15 mouse cellular contexts compared by ENCODE assay signal in genomic region chr15:100667420-100667819, GRCm38 (mm10). TPM values are rescaled to one million over a fixed set of nuclear protein-coding genes. Genes with fewer than 3 reads are reported as not detected.
DNase-seq lines count a peak whose midpoint lies in the region; ATAC-seq and TF ChIP-seq lines count a peak whose summit lies in the region.
"Had no signal": no experiment of that assay in that cellular context is flagged by ENCODE, and none has a peak within 500 bp of the region (broad histone marks: within the 10 kb centered on the region; RNA-seq: fewer than 3 reads in every experiment).

No protein-coding gene starts in this region.

- H3K4me3 ChIP-seq in heart, embryonic 12.5 days = no peak overlapping the region
- peak overlapping the region; percentile 91 for H3K4me3 ChIP-seq in megakaryocyte, embryonic 14.5 days (replicated peaks)
- no peak overlapping the region for H3K4me3 ChIP-seq in intestine, postnatal 0 days (ENCODE audit: low read depth, low read length)
- H3K4me3 ChIP-seq in macrophage (ENCODE audit: inconsistent target) = peak overlapping the region; percentile 7; the same call in 1 of the 2 replicates
- H3K4me3 ChIP-seq in forebrain, postnatal 0 days (ENCODE audit: low read depth, low read length) = no peak overlapping the region
- H3K4me3 ChIP-seq: erythroblast, embryonic 14.5 days; gastrocnemius, adult 2 months; hindbrain, embryonic 12.5 days had no signal

- H3K27ac ChIP-seq in heart, embryonic 12.5 days (ENCODE audit: poor library complexity, severe bottlenecking) = peak overlapping the region; percentile 53
- peak overlapping the region; percentile 97 for H3K27ac ChIP-seq in intestine, postnatal 0 days (ENCODE audit: low read depth, low read length)
- peak overlapping the region; percentile 59 for H3K27ac ChIP-seq in macrophage
- H3K27ac ChIP-seq in forebrain, postnatal 0 days (ENCODE audit: low read depth, low read length) = no peak overlapping the region
- H3K27ac ChIP-seq: gastrocnemius, adult 2 months; hindbrain, embryonic 12.5 days had no signal

- no peak overlapping the region for H3K9ac ChIP-seq in heart, embryonic 12.5 days
- H3K9ac ChIP-seq in intestine, postnatal 0 days (ENCODE audit: low read depth, low read length) = no peak overlapping the region
- no peak overlapping the region for H3K9ac ChIP-seq in forebrain, postnatal 0 days
- H3K9ac ChIP-seq: hindbrain, embryonic 12.5 days had no signal

- no peaks in the 10 kb centered on the region for H3K36me3 ChIP-seq in heart, embryonic 12.5 days
- peaks cover 68% of the 10 kb centered on the region for H3K36me3 ChIP-seq in megakaryocyte, embryonic 14.5 days (replicated peaks; ENCODE audit: low read length)
- no peaks in the 10 kb centered on the region for H3K36me3 ChIP-seq in intestine, postnatal 0 days (ENCODE audit: control insufficient read depth, insufficient read depth)
- H3K36me3 ChIP-seq in macrophage (ENCODE audit: inconsistent target) = no peaks in the 10 kb centered on the region
- H3K36me3 ChIP-seq in forebrain, postnatal 0 days (ENCODE audit: insufficient read depth) = no peaks in the 10 kb centered on the region
- H3K36me3 ChIP-seq: hindbrain, embryonic 12.5 days had no signal

- 47% methylated on average over 6 of the region's 6 CpGs for WGBS in heart, embryonic 12.5 days
- WGBS in intestine, postnatal 0 days = 42% methylated on average over 6 of the region's 6 CpGs
- 11% methylated on average over 6 of the region's 6 CpGs for WGBS in macrophage (ENCODE audit: missing documents)
- 70% methylated on average over 6 of the region's 6 CpGs for WGBS in forebrain, postnatal 0 days

- no peaks in the 10 kb centered on the region for H3K9me3 ChIP-seq in heart, embryonic 12.5 days (replicated peaks)
- H3K9me3 ChIP-seq in megakaryocyte, embryonic 14.5 days = no peaks in the 10 kb centered on the region
- no peaks in the 10 kb centered on the region for H3K9me3 ChIP-seq in intestine, postnatal 0 days (ENCODE audit: control insufficient read depth)
- no peaks in the 10 kb centered on the region for H3K9me3 ChIP-seq in forebrain, postnatal 0 days (ENCODE audit: low read length)
- H3K9me3 ChIP-seq: hindbrain, embryonic 12.5 days had no signal

- H3K27me3 ChIP-seq in heart, embryonic 12.5 days (replicated peaks) = no peaks in the 10 kb centered on the region
- H3K27me3 ChIP-seq in megakaryocyte, embryonic 14.5 days (replicated peaks) = no peaks in the 10 kb centered on the region
- no peaks in the 10 kb centered on the region for H3K27me3 ChIP-seq in intestine, postnatal 0 days (replicated peaks; ENCODE audit: control insufficient read depth, insufficient read depth, low read length)
- no peaks in the 10 kb centered on the region for H3K27me3 ChIP-seq in forebrain, postnatal 0 days (ENCODE audit: insufficient read depth, low read length)

- peaks cover 26% of the 10 kb centered on the region for H3K4me1 ChIP-seq in heart, embryonic 12.5 days (replicated peaks)
- peaks cover 73% of the 10 kb centered on the region for H3K4me1 ChIP-seq in megakaryocyte, embryonic 14.5 days
- H3K4me1 ChIP-seq in intestine, postnatal 0 days (replicated peaks; ENCODE audit: control insufficient read depth, insufficient read depth, low read length) = peaks cover 8% of the 10 kb centered on the region
- no peaks in the 10 kb centered on the region for H3K4me1 ChIP-seq in forebrain, postnatal 0 days (ENCODE audit: insufficient read depth)

- H3K79me2 ChIP-seq in macrophage (ENCODE audit: inconsistent target) = peaks cover 66% of the 10 kb centered on the region

- DNase-seq in heart, adult 8-10 months (ENCODE audit: low spot score) = no peak
- DNase-seq in layer of hippocampus, adult 11-12 months (ENCODE audit: low spot score) = no peak
- DNase-seq in forebrain, postnatal 0 days = no peak
- DNase-seq: adrenal gland, postnatal 14 days; cerebellum, adult 8-10 months; gastrocnemius, adult 2 months; kidney, adult 11 months; kidney, postnatal 14 days had no signal

- ATAC-seq in heart, embryonic 12.5 days (ENCODE audit: insufficient number of reproducible peaks, low FRiP score) = no peak
- ATAC-seq in megakaryocyte, adult 5-6 weeks (ENCODE audit: poor library complexity, severe bottlenecking) = no peak
- peak; percentile 34; the same call in 1 of the 2 replicates for ATAC-seq in intestine, postnatal 0 days
- no peak for ATAC-seq in forebrain, postnatal 0 days

- peak overlapping the region; percentile 3; the same call in 1 of the 2 replicates for H3K4me2 ChIP-seq in heart, embryonic 12.5 days
- H3K4me2 ChIP-seq in intestine, postnatal 0 days (replicated peaks; ENCODE audit: low read depth) = peak overlapping the region; percentile 37
- H3K4me2 ChIP-seq in forebrain, postnatal 0 days (ENCODE audit: low read depth) = no peak overlapping the region
- H3K4me2 ChIP-seq: hindbrain, embryonic 12.5 days had no signal

- no peak for TF ChIP-seq CTCF in intestine, postnatal 0 days (IDR thresholded peaks at IDR 0.05; ENCODE audit: low read depth)
- no peak for TF ChIP-seq CTCF in forebrain, postnatal 0 days (IDR thresholded peaks at IDR 0.05; ENCODE audit: low read depth)

RNA-seq across cellular contexts. Expression of gene Bin2, which starts 1.9 kb away (rescaled TPM):
- 3.7 and 6.3 TPM in 2 replicates for polyA plus RNA-seq in heart, embryonic 12.5 days (2016; fragmentation: Nextera tagmentation; extraction: Ambion mirVana)
- total RNA-seq in heart, adult 8-10 months (2022) = 1 to 10 TPM in 2 of 4 experiments, under 1 TPM in 2; 0.84 to 2.6 (median 1.1) TPM
- polyA plus RNA-seq in megakaryocyte, embryonic 14.5 days (2012; ENCODE audit: insufficient read depth, low replicate concordance) = 2,082 and 2,619 TPM in 2 replicates
- total RNA-seq in megakaryocyte, adult 5-6 weeks (2015) = 309 and 324 TPM in 2 replicates
- total RNA-seq in megakaryocyte, adult 5-6 weeks (2017) = 275 and 304 TPM in 2 replicates
- polyA plus RNA-seq in intestine, postnatal 0 days (2015; fragmentation: Nextera tagmentation; extraction: Ambion mirVana) = 5.8 and 7.3 TPM in 2 replicates
- total RNA-seq in macrophage (2018; cell fraction: chromatin; rRNA removed) = 100 to 1,000 TPM in 7 of 26 experiments, 10 to 100 TPM in 15, 1 to 10 TPM in 4; 2.3 to 143 (median 67.4) TPM
- 10 to 100 TPM; 22.9 to 67.0 (median 46.1) TPM for total RNA-seq in macrophage (2018; cell fraction: cytosol; rRNA removed)
- total RNA-seq in macrophage (2018; cell fraction: nucleus; rRNA removed) = 100 to 1,000 TPM in 3 of 26 experiments, 10 to 100 TPM in 21, 1 to 10 TPM in 2; 8.6 to 110 (median 52.7) TPM
- 51.1 to 71.1 TPM (median 65.5 TPM) in 3 replicates for polyA plus RNA-seq in macrophage (2018)
- total RNA-seq in forebrain, postnatal 0 days (2014; rRNA removed) = 1.4 and 1.6 TPM in 2 replicates
- 0.58 and 1.4 TPM in 2 replicates for polyA plus RNA-seq in forebrain, postnatal 0 days (2015; fragmentation: Nextera tagmentation; extraction: Ambion mirVana)

RNA-seq across cellular contexts. Expression of gene Cela1, which starts 20.3 kb away (rescaled TPM):
- polyA plus RNA-seq in heart, embryonic 12.5 days (2016; fragmentation: Nextera tagmentation; extraction: Ambion mirVana) = 1.4 and 1.6 TPM in 2 replicates
- total RNA-seq in heart, adult 8-10 months (2022) = 1 to 10 TPM; 1.1 to 2.0 (median 1.5) TPM
- 12.5 and 23.0 TPM in 2 replicates for polyA plus RNA-seq in megakaryocyte, embryonic 14.5 days (2012; ENCODE audit: insufficient read depth, low replicate concordance)
- total RNA-seq in megakaryocyte, adult 5-6 weeks (2015) = 3.5 and 6.2 TPM in 2 replicates
- total RNA-seq in megakaryocyte, adult 5-6 weeks (2017) = 1.8 and 4.2 TPM in 2 replicates
- 37.2 and 41.1 TPM in 2 replicates for polyA plus RNA-seq in intestine, postnatal 0 days (2015; fragmentation: Nextera tagmentation; extraction: Ambion mirVana)
- total RNA-seq in macrophage (2018; cell fraction: chromatin; rRNA removed) = 10 to 100 TPM in 13 of 26 experiments, 1 to 10 TPM in 12, not detected in 1; 1.1 to 29.7 (median 10.3) TPM
- 10 to 100 TPM; 14.4 to 38.7 (median 22.4) TPM for total RNA-seq in macrophage (2018; cell fraction: cytosol; rRNA removed)
- total RNA-seq in macrophage (2018; cell fraction: nucleus; rRNA removed) = 10 to 100 TPM in 15 of 26 experiments, 1 to 10 TPM in 11; 1.5 to 36.4 (median 11.3) TPM
- 19.3 to 52.8 TPM (median 22.6 TPM) in 3 replicates for polyA plus RNA-seq in macrophage (2018)
- 0.62 and 5.1 TPM in 2 replicates for total RNA-seq in forebrain, postnatal 0 days (2014; rRNA removed)
- polyA plus RNA-seq in forebrain, postnatal 0 days (2015; fragmentation: Nextera tagmentation; extraction: Ambion mirVana) = 0.81 and 1.2 TPM in 2 replicates
- total RNA-seq: gastrocnemius, adult 2 months had no signal

RNA-seq across cellular contexts. Expression of gene Smagp, which starts 30.7 kb away (rescaled TPM):
- polyA plus RNA-seq in heart, embryonic 12.5 days (2016; fragmentation: Nextera tagmentation; extraction: Ambion mirVana) = 15.0 and 18.0 TPM in 2 replicates
- total RNA-seq in heart, adult 8-10 months (2022) = 10 to 100 TPM; 10.9 to 20.2 (median 11.9) TPM
- 57.2 and 75.5 TPM in 2 replicates for polyA plus RNA-seq in megakaryocyte, embryonic 14.5 days (2012; ENCODE audit: insufficient read depth, low replicate concordance)
- total RNA-seq in megakaryocyte, adult 5-6 weeks (2015) = 1.1 and 3.2 TPM in 2 replicates
- 0.51 and 4.5 TPM in 2 replicates for total RNA-seq in megakaryocyte, adult 5-6 weeks (2017)
- polyA plus RNA-seq in intestine, postnatal 0 days (2015; fragmentation: Nextera tagmentation; extraction: Ambion mirVana) = 77.1 and 88.6 TPM in 2 replicates
- total RNA-seq in macrophage (2018; cell fraction: chromatin; rRNA removed) = 10 to 100 TPM in 7 of 26 experiments, 1 to 10 TPM in 15, not detected in 4; 1.0 to 34.6 (median 4.7) TPM
- total RNA-seq in macrophage (2018; cell fraction: cytosol; rRNA removed) = 100 to 1,000 TPM in 1 of 26 experiments, 10 to 100 TPM in 20, 1 to 10 TPM in 5; 8.0 to 123 (median 38.7) TPM
- total RNA-seq in macrophage (2018; cell fraction: nucleus; rRNA removed) = 10 to 100 TPM in 13 of 26 experiments, 1 to 10 TPM in 13; 2.4 to 50.5 (median 11.4) TPM
- 54.7 to 86.5 TPM (median 73.9 TPM) in 3 replicates for polyA plus RNA-seq in macrophage (2018)
- 2.3 and 6.2 TPM in 2 replicates for total RNA-seq in forebrain, postnatal 0 days (2014; rRNA removed)
- 3.9 TPM in 2 replicates for polyA plus RNA-seq in forebrain, postnatal 0 days (2015; fragmentation: Nextera tagmentation; extraction: Ambion mirVana)

RNA-seq across cellular contexts. Expression of gene Dazap2, which starts 52.3 kb away (rescaled TPM):
- 193 and 200 TPM in 2 replicates for polyA plus RNA-seq in heart, embryonic 12.5 days (2016; fragmentation: Nextera tagmentation; extraction: Ambion mirVana)
- 100 to 1,000 TPM; 170 to 189 (median 183) TPM for total RNA-seq in heart, adult 8-10 months (2022)
- polyA plus RNA-seq in megakaryocyte, embryonic 14.5 days (2012; ENCODE audit: insufficient read depth, low replicate concordance) = 28.5 and 32.0 TPM in 2 replicates
- total RNA-seq in megakaryocyte, adult 5-6 weeks (2015) = 576 and 578 TPM in 2 replicates
- 242 and 284 TPM in 2 replicates for total RNA-seq in megakaryocyte, adult 5-6 weeks (2017)
- polyA plus RNA-seq in intestine, postnatal 0 days (2015; fragmentation: Nextera tagmentation; extraction: Ambion mirVana) = 354 and 373 TPM in 2 replicates
- 10 to 100 TPM; 21.5 to 56.3 (median 37.4) TPM for total RNA-seq in macrophage (2018; cell fraction: chromatin; rRNA removed)
- 100 to 1,000 TPM; 259 to 398 (median 334) TPM for total RNA-seq in macrophage (2018; cell fraction: cytosol; rRNA removed)
- total RNA-seq in macrophage (2018; cell fraction: nucleus; rRNA removed) = 100 to 1,000 TPM in 17 of 26 experiments, 10 to 100 TPM in 9; 51.2 to 180 (median 115) TPM
- polyA plus RNA-seq in macrophage (2018) = 368 to 447 TPM (median 386 TPM) in 3 replicates
- 81.9 and 92.3 TPM in 2 replicates for total RNA-seq in forebrain, postnatal 0 days (2014; rRNA removed)
- 162 and 190 TPM in 2 replicates for polyA plus RNA-seq in forebrain, postnatal 0 days (2015; fragmentation: Nextera tagmentation; extraction: Ambion mirVana)

Comparison
In these comparisons a context has a peak if more than half of its experiments do, and no peak if none do; other contexts are left out.
1. H3K4me3 ChIP-seq: peak in megakaryocyte, embryonic 14.5 days (single experiment) and macrophage (single experiment); none in heart, embryonic 12.5 days (single experiment), intestine, postnatal 0 days (single experiment) and forebrain, postnatal 0 days (single experiment).
2. RNA of gene Bin2, which starts 1.9 kb away (polyA plus RNA-seq): 2,082 to 2,619 TPM in megakaryocyte, embryonic 14.5 days; 51.1 to 71.1 TPM in macrophage, 5.8 to 7.3 TPM in intestine, postnatal 0 days, 3.7 to 6.3 TPM in heart, embryonic 12.5 days and 0.58 to 1.4 TPM in forebrain, postnatal 0 days; every median in the first group is over 10 times any median in the second.